Mouse (Mus musculus): ENCODE data around the gene Nova2.

The Nova2 gene

GRCm38 (mm10) chr7:19012025-19012621 lies 86.4 kb downstream of the Nova2 start:
- no peak for DNase-seq (ENCODE audit: low read depth, low spot score)

GRCm38 (mm10) chr7:19012882-19013281 lies 87.2 kb downstream of the Nova2 start:
- DNase-seq (ENCODE audit: low read depth, low spot score): no peak

DNA sequence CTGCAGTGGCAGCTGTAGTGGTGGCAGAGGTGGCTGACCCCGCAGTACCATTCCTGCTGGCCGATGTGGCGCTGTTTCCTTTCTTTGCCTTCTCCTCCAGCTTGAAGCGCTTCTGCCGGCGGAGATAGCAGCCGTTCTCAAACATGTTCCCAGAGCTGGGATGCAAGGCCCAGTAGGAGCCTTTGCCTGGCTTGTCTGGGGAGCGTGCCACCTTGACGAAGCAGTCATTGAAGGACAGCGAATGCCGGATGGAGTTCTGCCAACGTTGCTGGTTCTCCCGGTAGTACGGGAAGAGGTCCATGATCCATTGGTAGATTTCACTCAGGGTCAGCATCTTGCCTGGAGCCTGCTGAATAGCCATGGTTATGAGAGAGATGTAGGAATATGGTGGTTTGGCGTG lies 88.8 kb downstream of the Nova2 start:
- no peak for DNase-seq (ENCODE audit: low read depth, low spot score)

Measured in mesoderm, embryonic 11.5 days (tissue).